8 mouse cellular contexts compared by ENCODE assay signal in genomic region chr10:79874290-79874862, GRCm38 (mm10). TPM values are rescaled to one million over a fixed set of nuclear protein-coding genes. Genes with fewer than 3 reads are reported as not detected.
DNase-seq lines count a peak whose midpoint lies in the region; ATAC-seq and TF ChIP-seq lines count a peak whose summit lies in the region.

Prtn3 (plus strand) TSS chr10:79874476.
Plppr3 (minus strand) TSS chr10:79874634.

- H3K4me3 ChIP-seq in heart, embryonic 10.5 days: peak within 1 kb of the TSS; percentile 71
- H3K4me3 ChIP-seq in ES-Bruce4 (ENCODE audit: low read depth, low read length): peak within 1 kb of the TSS; percentile 77
- peak within 1 kb of the TSS; percentile 65 for H3K4me3 ChIP-seq in hindbrain, embryonic 16.5 days (ENCODE audit: low read length)
- peak within 1 kb of the TSS; percentile 93 for H3K4me3 ChIP-seq in megakaryocyte, embryonic 14.5 days (replicated peaks)
- H3K4me3 ChIP-seq in stomach, embryonic 15.5 days (replicated peaks): peak within 1 kb of the TSS; percentile 70

- H3K36me3 ChIP-seq in heart, embryonic 10.5 days: peaks cover 8% of the 10 kb centered on the region
- no peaks in the 10 kb centered on the region for H3K36me3 ChIP-seq in ES-Bruce4 (ENCODE audit: control insufficient read depth, insufficient read depth, low read length, poor library complexity, severe bottlenecking)
- H3K36me3 ChIP-seq in hindbrain, embryonic 16.5 days (ENCODE audit: control insufficient read depth, insufficient read depth, low read length): 0 out of 2 replicates have a peak, but pooled peaks cover 3% of the 10 kb centered on the region
- H3K36me3 ChIP-seq in megakaryocyte, embryonic 14.5 days (replicated peaks; ENCODE audit: low read length): no peaks in the 10 kb centered on the region
- H3K36me3 ChIP-seq in stomach, embryonic 15.5 days: no peaks in the 10 kb centered on the region

- peak within 1 kb of the TSS; percentile 96 for H3K4me2 ChIP-seq in hindbrain, embryonic 16.5 days (ENCODE audit: low read length)
- H3K4me2 ChIP-seq in stomach, embryonic 15.5 days: peak within 1 kb of the TSS; percentile 99

- TF ChIP-seq CTCF in ES-Bruce4 (IDR thresholded peaks at IDR 0.05; ENCODE audit: low read depth, low read length): no peak

- TF ChIP-seq POLR2A in ES-Bruce4 (IDR thresholded peaks at IDR 0.05; ENCODE audit: insufficient read depth, low read length): no peak

- intact Hi-C loops in heart, postnatal 25 days (cut with DNase I): no loop called here
- intact Hi-C loops in gastrocnemius, postnatal 14 days (cut with DNase I; ENCODE audit: low total_unique reads): loop anchor here (5.0 kb wide), 1 partner anchor 47 kb away; no protein-coding TSS in a partner anchor

- peak within 1 kb of the TSS; percentile 88 for H3K27ac ChIP-seq in heart, embryonic 10.5 days
- no peak within 1 kb of the TSS for H3K27ac ChIP-seq in ES-Bruce4 (ENCODE audit: insufficient read depth, low read length)
- H3K27ac ChIP-seq in hindbrain, embryonic 16.5 days (ENCODE audit: low read depth, low read length): peak within 1 kb of the TSS; percentile 90
- H3K27ac ChIP-seq in stomach, embryonic 15.5 days: peak within 1 kb of the TSS; percentile 40; the same call in 1 of the 2 replicates

- peaks cover 37% of the 10 kb centered on the region for H3K4me1 ChIP-seq in heart, embryonic 10.5 days
- H3K4me1 ChIP-seq in ES-Bruce4 (ENCODE audit: control insufficient read depth, insufficient read depth, low read length): peaks cover 2% of the 10 kb centered on the region
- peaks cover 25% of the 10 kb centered on the region for H3K4me1 ChIP-seq in hindbrain, embryonic 16.5 days (ENCODE audit: control insufficient read depth, insufficient read depth, low read depth, low read length)
- H3K4me1 ChIP-seq in megakaryocyte, embryonic 14.5 days: peaks cover 58% of the 10 kb centered on the region
- peaks cover 23% of the 10 kb centered on the region; the same call in 1 of the 2 replicates for H3K4me1 ChIP-seq in stomach, embryonic 15.5 days

- peak within 1 kb of the TSS; percentile 66 for H3K9ac ChIP-seq in ES-Bruce4 (ENCODE audit: low read depth, poor library complexity, severe bottlenecking)
- H3K9ac ChIP-seq in hindbrain, embryonic 16.5 days (ENCODE audit: low read depth, low read length): peak within 1 kb of the TSS; percentile 74
- peak within 1 kb of the TSS; percentile 69 for H3K9ac ChIP-seq in stomach, embryonic 15.5 days

- H3K9me3 ChIP-seq in heart, embryonic 10.5 days: no peaks in the 10 kb centered on the region
- H3K9me3 ChIP-seq in ES-Bruce4 (replicated peaks; ENCODE audit: control insufficient read depth, insufficient read depth, low read length, poor library complexity, severe bottlenecking): no peaks in the 10 kb centered on the region
- H3K9me3 ChIP-seq in hindbrain, embryonic 16.5 days (ENCODE audit: control insufficient read depth, low read length): no peaks in the 10 kb centered on the region
- 0 out of 2 replicates have a peak, but pooled peaks cover 3% of the 10 kb centered on the region for H3K9me3 ChIP-seq in megakaryocyte, embryonic 14.5 days
- H3K9me3 ChIP-seq in stomach, embryonic 15.5 days: no peaks in the 10 kb centered on the region

- no peak for DNase-seq in heart, embryonic 10.5 days (ENCODE audit: low spot score)
- DNase-seq in heart, postnatal 25 days (ENCODE audit: low spot score): no peak
- DNase-seq in embryo, embryonic 10 days (ENCODE audit: low spot score): peak; percentile 72
- no peak for DNase-seq in gastrocnemius, postnatal 14 days

- TF ChIP-seq EP300 in ES-Bruce4 (IDR thresholded peaks at IDR 0.05; ENCODE audit: insufficient read depth, low read depth, low read length): no peak

- H3K27me3 ChIP-seq in heart, embryonic 10.5 days (ENCODE audit: insufficient read depth, poor library complexity, severe bottlenecking): peaks cover 12% of the 10 kb centered on the region
- no peaks in the 10 kb centered on the region for H3K27me3 ChIP-seq in ES-Bruce4 (ENCODE audit: control insufficient read depth, insufficient read depth, low read length, poor library complexity, severe bottlenecking)
- H3K27me3 ChIP-seq in hindbrain, embryonic 16.5 days (replicated peaks; ENCODE audit: control insufficient read depth, insufficient read depth, low read length): no peaks in the 10 kb centered on the region
- H3K27me3 ChIP-seq in megakaryocyte, embryonic 14.5 days (replicated peaks): peaks cover 30% of the 10 kb centered on the region
- H3K27me3 ChIP-seq in stomach, embryonic 15.5 days (replicated peaks): no peaks in the 10 kb centered on the region

- under 1% methylated on average over 55 of the region's 57 CpGs for WGBS in heart, embryonic 10.5 days
- 0% methylated on average over 43 of the region's 57 CpGs for WGBS in hindbrain, embryonic 16.5 days
- WGBS in stomach, embryonic 15.5 days: under 1% methylated on average over 43 of the region's 57 CpGs

- ATAC-seq in hindbrain, embryonic 16.5 days: peak; percentile 93
- peak; percentile 64 for ATAC-seq in stomach, embryonic 15.5 days (ENCODE audit: insufficient read depth, low FRiP score, low read depth)

RNA-seq across cellular contexts. Expression of gene Prtn3, which starts in this region (rescaled TPM):
- 2.4 and 7.8 TPM in 2 replicates for polyA plus RNA-seq in heart, embryonic 10.5 days (2016; fragmentation: Nextera tagmentation; extraction: Ambion mirVana)
- total RNA-seq in heart, postnatal 25 days (2021): under 1 TPM in 1 of 2 experiments, not detected in 1; 0.44 TPM
- 8.7 and 13.1 TPM in 2 replicates for polyA plus RNA-seq in ES-Bruce4 (2011; ENCODE audit: insufficient read depth, insufficient read length, low read depth, missing spikeins)
- 10.4 and 11.2 TPM in 2 replicates for polyA plus RNA-seq in hindbrain, embryonic 16.5 days (2015; fragmentation: Nextera tagmentation; extraction: Ambion mirVana)
- polyA plus RNA-seq in megakaryocyte, embryonic 14.5 days (2012; ENCODE audit: insufficient read depth, low replicate concordance): 96.7 and 434 TPM in 2 replicates
- polyA plus RNA-seq in stomach, embryonic 15.5 days (2015; fragmentation: Nextera tagmentation; extraction: Ambion mirVana): 5.2 and 10.6 TPM in 2 replicates
- total RNA-seq in gastrocnemius, postnatal 14 days (2021): not detected

RNA-seq across cellular contexts. Expression of gene Plppr3, which starts in this region (rescaled TPM):
- polyA plus RNA-seq in heart, embryonic 10.5 days (2016; fragmentation: Nextera tagmentation; extraction: Ambion mirVana): 16.2 and 36.9 TPM in 2 replicates
- total RNA-seq in heart, postnatal 25 days (2021): not detected
- 6.4 and 8.3 TPM in 2 replicates for polyA plus RNA-seq in ES-Bruce4 (2011; ENCODE audit: insufficient read depth, insufficient read length, low read depth, missing spikeins)
- polyA plus RNA-seq in hindbrain, embryonic 16.5 days (2015; fragmentation: Nextera tagmentation; extraction: Ambion mirVana): 387 and 426 TPM in 2 replicates
- polyA plus RNA-seq in megakaryocyte, embryonic 14.5 days (2012; ENCODE audit: insufficient read depth, low replicate concordance): 0.80 and 16.9 TPM in 2 replicates
- polyA plus RNA-seq in stomach, embryonic 15.5 days (2015; fragmentation: Nextera tagmentation; extraction: Ambion mirVana): 32.9 and 36.1 TPM in 2 replicates
- total RNA-seq in gastrocnemius, postnatal 14 days (2021): under 1 TPM; 0.09 to 0.29 TPM

Comparison
In these comparisons a context has a peak if more than half of its experiments do, and no peak if none do; other contexts are left out.
1. RNA of gene Plppr3 (polyA plus RNA-seq): 387 to 426 TPM in hindbrain, embryonic 16.5 days; 16.2 to 36.9 TPM in heart, embryonic 10.5 days, 32.9 to 36.1 TPM in stomach, embryonic 15.5 days, 0.80 to 16.9 TPM in megakaryocyte, embryonic 14.5 days and 6.4 to 8.3 TPM in ES-Bruce4; every median in the first group is over 10 times any median in the second.
2. Peak in every context shown above with its lines, with median percentiles within 50 percentile points of each other: H3K4me3 ChIP-seq and H3K9ac ChIP-seq.